Mouse (Mus musculus): ENCODE data around the gene Cherp.

- TF ChIP-seq CTCF (IDR thresholded peaks at IDR 0.05; ENCODE audit: borderline replicate concordance, control insufficient read depth, extremely low read depth, insufficient read depth, low read length, poor library complexity) (peak; percentile 52; the same call in 1 of the 2 replicates), POLR2A (IDR thresholded peaks at IDR 0.05; ENCODE audit: control insufficient read depth, extremely low read depth, insufficient read depth, low read length, poor library complexity) (0 out of 2 replicates have a peak, but pooled peaks have one; percentile 42)
Measured at GRCm38 (mm10) chr8:72443338-72443993, 31.6 kb downstream of the Cherp start, which contains the start of the genes Calr3 and 1700030K09Rik.
